Mouse (Mus musculus): Measurements from ENCODE around the gene Ky. TPM values are rescaled to one million over a fixed set of nuclear protein-coding genes. Genes with fewer than 3 reads are reported as not detected.

The Ky gene
- polyA plus RNA-seq (2014; fragmentation: Nextera tagmentation; extraction: Ambion mirVana): 0.57 and 0.75 TPM in 2 replicates

GRCm38 (mm10) chr9:102505700-102506585 lies at the start of gene Ky:
Ky (plus strand) TSS chr9:102505750.
- 0 out of 2 replicates have a peak, but pooled peaks have one; percentile 50 for ATAC-seq (replicated peaks; ENCODE audit: low FRiP score, low TSS enrichment, low read depth)
- Histone ChIP-seq H3K27me3 (replicated peaks; ENCODE audit: control insufficient read depth, insufficient read depth, low read length) (peaks cover 33% of the 10 kb centered on the region), H3K4me1 (replicated peaks; ENCODE audit: control insufficient read depth, insufficient read depth, low read length) (no peaks in the 10 kb centered on the region; the same call in none of the 2 replicates), H3K27ac (ENCODE audit: low read depth) (no peak within 1 kb of the TSS), H3K9ac (ENCODE audit: low read length) (peak within 1 kb of the TSS; percentile 34), H3K9me3 (ENCODE audit: control insufficient read depth, low read length) (no peaks in the 10 kb centered on the region), H3K36me3 (ENCODE audit: control insufficient read depth, insufficient read depth, low read length) (no peaks in the 10 kb centered on the region), H3K4me3 (ENCODE audit: low read depth, low read length) (peak within 1 kb of the TSS; percentile 37), H3K4me2 (ENCODE audit: low read length) (peak within 1 kb of the TSS; percentile 73)
- DNase-seq (ENCODE audit: low spot score): peak; percentile 70
- 1% methylated on average over 62 of the region's 63 CpGs for WGBS

DNA sequence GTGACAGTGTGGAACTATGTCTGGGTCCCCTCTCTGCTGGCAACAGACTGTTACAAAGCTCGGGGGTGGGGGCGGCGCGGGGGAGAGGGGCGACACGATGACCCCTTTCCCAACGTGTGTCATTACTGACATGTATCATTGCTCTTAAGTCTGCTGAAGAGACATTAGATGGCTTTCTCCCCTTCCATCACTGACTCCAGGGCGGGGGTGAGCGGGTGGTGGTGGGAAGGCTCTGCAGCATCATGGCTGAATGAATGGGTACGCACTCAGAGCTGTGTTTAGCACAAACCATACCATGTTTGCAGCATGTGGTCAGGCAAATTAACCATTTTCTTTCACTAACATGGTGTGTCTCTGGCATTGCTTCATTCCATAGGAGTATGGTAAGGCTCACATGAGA lies 43.3 kb upstream of the Ky start:
- DNase-seq (ENCODE audit: low spot score): no peak
- no peaks in the 10 kb centered on the region for H3K9me3 ChIP-seq (ENCODE audit: control insufficient read depth, low read length)
- no peak overlapping the region for H3K27ac ChIP-seq (ENCODE audit: low read depth)

DNA sequence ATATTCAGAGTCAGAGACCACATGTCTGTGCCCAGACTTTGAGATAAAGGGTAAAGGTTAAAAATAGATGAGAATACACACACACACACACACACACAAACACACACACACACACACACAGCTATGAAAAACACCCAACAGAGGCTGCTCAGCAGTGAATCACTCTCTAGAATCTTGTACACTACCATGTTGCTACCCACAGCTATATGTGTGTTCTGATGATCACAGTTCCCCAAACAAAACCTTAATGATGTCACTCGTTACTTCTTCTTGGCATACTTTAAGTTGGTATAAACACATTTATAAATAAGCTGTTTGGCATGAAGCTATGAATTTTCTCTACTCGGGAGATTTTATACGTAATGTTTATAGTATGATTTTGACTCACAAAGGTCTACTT lies 40.5 kb upstream of the Ky start:
- no peaks in the 10 kb centered on the region for H3K4me1 ChIP-seq (replicated peaks; ENCODE audit: control insufficient read depth, insufficient read depth, low read length)
- 65% methylated on average over 3 of the region's 3 CpGs for WGBS
- no peaks in the 10 kb centered on the region for H3K36me3 ChIP-seq (ENCODE audit: control insufficient read depth, insufficient read depth, low read length)
- ATAC-seq (replicated peaks; ENCODE audit: low FRiP score, low TSS enrichment, low read depth): no peak
- H3K27ac ChIP-seq (ENCODE audit: low read depth): no peak overlapping the region
- H3K9ac ChIP-seq (ENCODE audit: low read length): no peak overlapping the region
- H3K27me3 ChIP-seq (replicated peaks; ENCODE audit: control insufficient read depth, insufficient read depth, low read length): no peaks in the 10 kb centered on the region
- no peak overlapping the region for H3K4me2 ChIP-seq (ENCODE audit: low read length)
- H3K4me3 ChIP-seq (ENCODE audit: low read depth, low read length): no peak overlapping the region
- DNase-seq (ENCODE audit: low spot score): no peak
- no peaks in the 10 kb centered on the region for H3K9me3 ChIP-seq (ENCODE audit: control insufficient read depth, low read length)

More for the DNA sequence above, 43.3 kb upstream of the Ky start:
- Histone ChIP-seq H3K9ac (ENCODE audit: low read length) (no peak overlapping the region), H3K36me3 (ENCODE audit: control insufficient read depth, insufficient read depth, low read length) (no peaks in the 10 kb centered on the region), H3K27me3 (replicated peaks; ENCODE audit: control insufficient read depth, insufficient read depth, low read length) (no peaks in the 10 kb centered on the region), H3K4me2 (ENCODE audit: low read length) (no peak overlapping the region), H3K4me1 (replicated peaks; ENCODE audit: control insufficient read depth, insufficient read depth, low read length) (no peaks in the 10 kb centered on the region), H3K4me3 (ENCODE audit: low read depth, low read length) (no peak overlapping the region)
- no peak for ATAC-seq (replicated peaks; ENCODE audit: low FRiP score, low TSS enrichment, low read depth)
- 89% methylated on average over 10 of the region's 10 CpGs for WGBS

DNA sequence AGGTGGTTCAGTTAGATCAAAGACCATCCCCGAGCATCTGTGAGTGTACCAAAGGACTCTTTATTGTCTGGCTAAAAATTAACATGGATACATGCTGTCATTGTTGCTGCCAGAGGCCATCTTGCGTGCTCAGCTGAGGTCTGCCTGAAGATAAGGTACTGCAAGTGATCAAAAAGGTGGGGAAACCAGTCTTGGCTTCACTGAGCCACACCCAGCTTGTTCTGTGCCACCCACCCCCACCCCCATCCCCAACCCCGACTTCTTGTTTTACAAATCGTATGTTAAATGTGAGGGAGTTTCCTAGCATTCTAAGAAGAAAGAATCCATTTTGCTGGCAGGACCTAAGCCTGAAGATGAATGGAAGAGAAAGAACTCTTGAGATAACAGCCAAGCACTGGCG lies 39.8 kb upstream of the Ky start:
- Histone ChIP-seq H3K27ac (ENCODE audit: low read depth) (no peak overlapping the region), H3K27me3 (replicated peaks; ENCODE audit: control insufficient read depth, insufficient read depth, low read length) (no peaks in the 10 kb centered on the region), H3K4me3 (ENCODE audit: low read depth, low read length) (no peak overlapping the region), H3K9ac (ENCODE audit: low read length) (no peak overlapping the region), H3K36me3 (ENCODE audit: control insufficient read depth, insufficient read depth, low read length) (no peaks in the 10 kb centered on the region), H3K4me1 (replicated peaks; ENCODE audit: control insufficient read depth, insufficient read depth, low read length) (no peaks in the 10 kb centered on the region), H3K4me2 (ENCODE audit: low read length) (no peak overlapping the region), H3K9me3 (ENCODE audit: control insufficient read depth, low read length) (no peaks in the 10 kb centered on the region)
- no peak for DNase-seq (ENCODE audit: low spot score)
- peak; percentile 67; the same call in 1 of the 2 replicates for ATAC-seq (replicated peaks; ENCODE audit: low FRiP score, low TSS enrichment, low read depth)
- WGBS: 59% methylated on average over 5 of the region's 5 CpGs

GRCm38 (mm10) chr9:102470076-102470819 lies 35.3 kb upstream of the Ky start:
- Histone ChIP-seq H3K9ac (ENCODE audit: low read length) (no peak overlapping the region), H3K36me3 (ENCODE audit: control insufficient read depth, insufficient read depth, low read length) (no peaks in the 10 kb centered on the region), H3K4me3 (ENCODE audit: low read depth, low read length) (no peak overlapping the region), H3K9me3 (ENCODE audit: control insufficient read depth, low read length) (no peaks in the 10 kb centered on the region), H3K4me1 (replicated peaks; ENCODE audit: control insufficient read depth, insufficient read depth, low read length) (no peaks in the 10 kb centered on the region), H3K27ac (ENCODE audit: low read depth) (peak overlapping the region; percentile 18; the same call in 1 of the 2 replicates), H3K4me2 (ENCODE audit: low read length) (no peak overlapping the region), H3K27me3 (replicated peaks; ENCODE audit: control insufficient read depth, insufficient read depth, low read length) (no peaks in the 10 kb centered on the region)
- no peak for DNase-seq (ENCODE audit: low spot score)
- peak; percentile 78 for ATAC-seq (replicated peaks; ENCODE audit: low FRiP score, low TSS enrichment, low read depth)
- 47% methylated on average over 2 of the region's 2 CpGs for WGBS

GRCm38 (mm10) chr9:102477767-102478450 lies 27.6 kb upstream of the Ky start:
- H3K27ac ChIP-seq (ENCODE audit: low read depth): no peak overlapping the region
- no peaks in the 10 kb centered on the region for H3K9me3 ChIP-seq (ENCODE audit: control insufficient read depth, low read length)
- DNase-seq (ENCODE audit: low spot score): no peak
- H3K4me1 ChIP-seq (replicated peaks; ENCODE audit: control insufficient read depth, insufficient read depth, low read length): no peaks in the 10 kb centered on the region
- H3K9ac ChIP-seq (ENCODE audit: low read length): no peak overlapping the region
- H3K27me3 ChIP-seq (replicated peaks; ENCODE audit: control insufficient read depth, insufficient read depth, low read length): no peaks in the 10 kb centered on the region
- H3K4me3 ChIP-seq (ENCODE audit: low read depth, low read length): no peak overlapping the region
- WGBS: 81% methylated on average over 6 of the region's 6 CpGs
- no peaks in the 10 kb centered on the region for H3K36me3 ChIP-seq (ENCODE audit: control insufficient read depth, insufficient read depth, low read length)
- no peak overlapping the region for H3K4me2 ChIP-seq (ENCODE audit: low read length)
- no peak for ATAC-seq (replicated peaks; ENCODE audit: low FRiP score, low TSS enrichment, low read depth)

DNA sequence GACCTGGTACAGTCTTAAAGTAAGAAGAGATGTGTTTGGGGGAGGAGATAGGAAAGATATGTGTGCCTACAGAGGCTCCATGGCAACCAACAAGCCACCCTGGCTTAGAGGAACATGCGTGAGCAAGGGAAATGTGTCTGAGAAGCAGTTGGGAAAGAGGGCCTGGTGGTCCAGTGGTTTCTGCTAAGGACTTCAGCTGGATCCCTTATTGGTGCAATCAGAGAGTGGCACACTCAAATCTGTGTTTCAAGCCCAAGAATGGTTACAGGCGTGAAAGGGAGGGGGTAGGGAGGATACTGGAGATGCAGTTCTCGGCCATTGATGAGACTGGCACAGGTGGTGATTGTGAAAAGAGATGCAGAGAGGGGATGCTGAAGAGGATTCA lies 27.1 kb upstream of the Ky start:
- Histone ChIP-seq H3K4me1 (replicated peaks; ENCODE audit: control insufficient read depth, insufficient read depth, low read length) (no peaks in the 10 kb centered on the region), H3K4me2 (ENCODE audit: low read length) (no peak overlapping the region), H3K27me3 (replicated peaks; ENCODE audit: control insufficient read depth, insufficient read depth, low read length) (no peaks in the 10 kb centered on the region), H3K36me3 (ENCODE audit: control insufficient read depth, insufficient read depth, low read length) (no peaks in the 10 kb centered on the region), H3K4me3 (ENCODE audit: low read depth, low read length) (no peak overlapping the region), H3K27ac (ENCODE audit: low read depth) (no peak overlapping the region), H3K9ac (ENCODE audit: low read length) (no peak overlapping the region), H3K9me3 (ENCODE audit: control insufficient read depth, low read length) (no peaks in the 10 kb centered on the region)
- DNase-seq (ENCODE audit: low spot score) (no peak), ATAC-seq (replicated peaks; ENCODE audit: low FRiP score, low TSS enrichment, low read depth) (no peak)
- WGBS: 89% methylated on average over 3 of the region's 3 CpGs

- WGBS: 41% methylated on average over 9 of the region's 9 CpGs
- Histone ChIP-seq H3K4me2 (ENCODE audit: low read length) (no peak overlapping the region), H3K27ac (ENCODE audit: low read depth) (no peak overlapping the region), H3K9me3 (ENCODE audit: control insufficient read depth, low read length) (no peaks in the 10 kb centered on the region), H3K4me1 (replicated peaks; ENCODE audit: control insufficient read depth, insufficient read depth, low read length) (no peaks in the 10 kb centered on the region), H3K27me3 (replicated peaks; ENCODE audit: control insufficient read depth, insufficient read depth, low read length) (no peaks in the 10 kb centered on the region), H3K9ac (ENCODE audit: low read length) (no peak overlapping the region), H3K4me3 (ENCODE audit: low read depth, low read length) (no peak overlapping the region), H3K36me3 (ENCODE audit: control insufficient read depth, insufficient read depth, low read length) (no peaks in the 10 kb centered on the region)
- no peak for DNase-seq (ENCODE audit: low spot score)
- no peak for ATAC-seq (replicated peaks; ENCODE audit: low FRiP score, low TSS enrichment, low read depth)
Observed at GRCm38 (mm10) chr9:102479022-102479421, 26.5 kb upstream of the Ky start.
